Mouse (Mus musculus): ENCODE results near the gene Cox6a2.

- TF ChIP-seq CTCF (IDR thresholded peaks at IDR 0.05; ENCODE audit: low read depth) (no peak), EP300 (IDR thresholded peaks at IDR 0.05; ENCODE audit: low read depth) (no peak)
Observed at GRCm38 (mm10) chr7:128249998-128250397, 43.8 kb upstream of the Cox6a2 start.
